Mouse (Mus musculus) liver, postnatal 0 days (tissue): Measurements from ENCODE around the gene Pias4. TPM values are rescaled to one million over a fixed set of nuclear protein-coding genes. Genes with fewer than 3 reads are reported as not detected.

ENCODE experiments used
- ATAC-seq: fragments of 200-750 bp; cut with Nextera tagmentation; 2 replicates; pipeline ENCODE4 v1.8.0; 2017; ENCODE audit warnings: mild to moderate bottlenecking, moderate library complexity
- DNase-seq: peaks from one replicate; pipeline ENCODE4 v3.0.0-alpha.2; 2016
- H3K27ac ChIP-seq: fragments of 300-500 bp; sonication (generic); 2 replicates; pipeline ENCODE4 v1.5.1; 2014; ENCODE audit warnings: antibody characterized with exemption, moderate library complexity, mild to moderate bottlenecking, low read depth
- H3K27me3 ChIP-seq: fragments of 300-500 bp; sonication (generic); 2 replicates; pipeline ENCODE4 v1.6.1; 2014; ENCODE audit warnings: low read length, control low read depth, mixed read lengths; ENCODE audit not compliant: insufficient read depth
- H3K36me3 ChIP-seq: fragments of 300-500 bp; sonication (generic); replicated peaks from 2 replicates; pipeline ENCODE4 v1.6.1; 2014; ENCODE audit warnings: mild to moderate bottlenecking, control low read depth, low read length, moderate library complexity, mixed read lengths; ENCODE audit not compliant: insufficient read depth
- H3K4me1 ChIP-seq: fragments of 300-500 bp; sonication (generic); 2 replicates; pipeline ENCODE4 v1.6.1; 2014; ENCODE audit warnings: antibody characterized with exemption, mild to moderate bottlenecking, control low read depth; ENCODE audit not compliant: insufficient read depth
- H3K4me2 ChIP-seq: fragments of 300-500 bp; sonication (generic); 2 replicates; pipeline ENCODE4 v1.6.1; 2014; ENCODE audit warnings: low read depth, mild to moderate bottlenecking, low read length, moderate library complexity, mixed read lengths
- H3K4me3 ChIP-seq: fragments of 300-500 bp; sonication (generic); 2 replicates; pipeline ENCODE4 v1.5.1; 2014; ENCODE audit warnings: low read depth, low read length
- H3K9ac ChIP-seq: fragments of 300-500 bp; sonication (generic); replicated peaks from 2 replicates; pipeline ENCODE4 v1.6.1; 2014; ENCODE audit warnings: mild to moderate bottlenecking, moderate library complexity
- H3K9me3 ChIP-seq: fragments of 300-500 bp; sonication (generic); 2 replicates; pipeline ENCODE4 v1.6.1; 2016; ENCODE audit warnings: mild to moderate bottlenecking, control low read depth, low read length, mixed read lengths
- CTCF ChIP-seq: sonication (generic); IDR thresholded peaks from 2 replicates; pipeline ENCODE4 v1.5.1; 2016; ENCODE audit warnings: antibody characterized with exemption, low read depth
- EP300 ChIP-seq: IDR thresholded peaks from 2 replicates; pipeline ENCODE4 v1.6.1; 2016; ENCODE audit warnings: antibody characterized with exemption, low read depth, mild to moderate bottlenecking
- WGBS: fragments of 180-500 bp; shearing (Covaris S2); extraction: QIAGEN DNeasy Blood & Tissue Kit; methylation state at CpG from one replicate; pipeline ENCODE4 v1.1.7; 2014; ENCODE audit not compliant: insufficient replicate concordance; 5-methylcytosine and 5-hydroxymethylcytosine counted together
- polyA plus RNA-seq: library from polyadenylated mRNA; unstranded; fragments of >200 nt; fragmentation: Nextera tagmentation; extraction: Ambion mirVana; gene quantifications from 2 replicates; pipeline ENCODE4 v1.2.1, GENCODE M21; 2015

Gene Pias4
- polyA plus RNA-seq, 1 experiment from 2014 or later, result 14.6 TPM

DNA sequence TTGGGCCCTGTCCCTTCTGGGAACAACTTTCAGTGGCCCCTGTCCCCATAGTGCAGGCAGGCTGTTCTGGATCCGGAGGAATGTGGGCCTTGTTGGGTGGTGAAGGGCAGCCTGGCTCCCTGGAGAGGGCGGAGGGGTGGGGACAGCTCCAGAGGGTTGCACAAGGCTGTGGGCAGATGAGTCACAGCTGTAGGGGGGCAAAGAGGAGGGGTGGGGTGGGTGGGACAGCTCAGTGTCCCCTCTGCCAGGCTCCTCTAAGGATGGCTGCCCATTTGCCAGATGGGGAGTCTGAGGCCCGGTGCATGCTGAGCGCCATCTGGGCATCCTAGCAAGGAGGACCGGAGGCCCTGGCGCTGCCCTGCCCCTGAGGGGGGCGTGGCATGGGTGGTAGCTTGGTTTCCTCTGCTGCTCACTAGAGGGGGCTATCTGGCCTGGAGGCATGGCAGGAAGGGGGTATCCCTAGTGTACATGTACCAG is 24.5 kb downstream of the Pias4 start:
- H3K9me3 ChIP-seq, result no peaks in the 10 kb centered on the region
- DNase-seq (no peak), ATAC-seq (no peak)
- 83% methylated on average over 7 of the region's 7 CpGs for WGBS
- H3K36me3 ChIP-seq, result peaks cover 67% of the 10 kb centered on the region
- H3K9ac ChIP-seq, result no peak overlapping the region
- no peak overlapping the region for H3K4me3 ChIP-seq
- H3K27me3 ChIP-seq, result no peaks in the 10 kb centered on the region
- TF ChIP-seq CTCF (peak; percentile 24; the same call in 1 of the 2 replicates), EP300 (no peak)
- H3K4me2 ChIP-seq, result no peak overlapping the region
- peak overlapping the region; percentile 16; the same call in 1 of the 2 replicates for H3K27ac ChIP-seq
- H3K4me1 ChIP-seq, result peaks cover 46% of the 10 kb centered on the region

DNA sequence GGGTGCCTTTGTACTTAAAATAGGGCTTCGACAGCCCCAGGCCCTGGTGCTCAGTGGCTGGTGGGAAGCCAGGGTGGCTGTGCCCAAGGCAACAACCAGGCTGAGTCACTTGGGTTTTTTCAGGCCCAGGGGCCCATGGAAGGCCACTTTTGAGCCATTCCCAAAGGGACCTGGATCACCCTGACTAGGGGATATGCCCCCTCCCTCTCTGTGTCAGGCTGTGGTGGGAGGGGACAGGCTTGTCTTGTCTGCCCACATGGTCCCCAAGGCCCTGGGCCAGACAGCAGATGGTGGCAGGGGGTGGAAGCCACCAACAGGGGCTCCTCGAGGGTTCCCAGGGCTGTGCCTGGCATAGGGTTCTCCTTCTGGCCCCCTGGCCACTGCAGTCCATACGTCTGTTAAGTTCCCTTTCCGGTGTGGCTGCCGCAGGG is 25.2 kb downstream of the Pias4 start:
- 0 out of 2 replicates have a peak overlapping the region, but pooled peaks have one; percentile 23 for H3K9ac ChIP-seq
- H3K9me3 ChIP-seq, result no peaks in the 10 kb centered on the region
- H3K4me1 ChIP-seq, result peaks cover 47% of the 10 kb centered on the region
- H3K27me3 ChIP-seq, result no peaks in the 10 kb centered on the region
- DNase-seq (no peak), ATAC-seq (no peak)
- H3K4me2 ChIP-seq, result 0 out of 2 replicates have a peak overlapping the region, but pooled peaks have one; percentile 20
- 59% methylated on average over 5 of the region's 5 CpGs for WGBS
- peak overlapping the region; percentile 16; the same call in 1 of the 2 replicates for H3K27ac ChIP-seq
- H3K4me3 ChIP-seq, result no peak overlapping the region
- peaks cover 60% of the 10 kb centered on the region for H3K36me3 ChIP-seq
- TF ChIP-seq CTCF (no peak), EP300 (no peak)

DNA sequence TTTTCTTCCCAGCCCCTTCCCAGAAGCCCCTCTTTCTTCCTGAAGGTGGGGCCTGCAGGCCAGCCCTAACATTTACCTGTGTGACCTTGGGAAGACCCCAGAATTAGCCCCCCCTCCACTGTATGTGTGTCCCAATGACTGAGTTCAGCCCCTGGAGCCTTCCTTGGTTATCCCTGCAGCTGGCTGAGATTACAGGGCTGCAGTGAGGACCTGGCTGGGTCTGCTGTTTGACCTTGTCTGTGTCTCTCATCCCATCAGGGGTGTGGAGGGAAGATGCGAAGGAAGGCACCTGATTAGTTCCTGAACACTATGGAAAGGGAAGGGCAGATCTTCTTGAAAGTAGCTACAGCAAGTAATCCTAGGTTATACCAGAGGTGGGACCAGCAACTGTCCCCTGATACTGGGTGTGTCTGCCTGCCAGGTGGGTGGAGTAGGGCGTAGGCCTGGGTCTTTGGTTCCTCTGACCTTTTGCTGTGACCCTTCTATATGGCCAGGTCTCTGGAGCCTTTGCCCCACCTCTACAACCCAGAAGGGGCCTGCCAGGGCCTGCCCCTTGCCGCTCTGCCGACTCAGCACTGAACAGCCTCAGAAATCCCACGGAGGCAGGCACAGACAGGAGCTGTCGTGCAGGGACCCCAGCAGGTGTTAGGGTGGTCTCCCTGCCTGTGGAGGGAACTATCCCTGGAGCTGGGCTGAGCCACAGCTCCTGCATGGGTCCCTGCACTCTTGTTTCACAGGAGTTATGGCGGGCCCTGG is 26.1 kb downstream of the Pias4 start:
- Histone ChIP-seq H3K4me3 (no peak overlapping the region), H3K4me2 (peak overlapping the region; percentile 98), H3K9ac (peak overlapping the region; percentile 96), H3K27me3 (no peaks in the 10 kb centered on the region), H3K9me3 (no peaks in the 10 kb centered on the region), H3K36me3 (peaks cover 51% of the 10 kb centered on the region), H3K4me1 (peaks cover 47% of the 10 kb centered on the region), H3K27ac (0 out of 2 replicates have a peak overlapping the region, but pooled peaks have one; percentile 37)
- no peak for DNase-seq
- no peak for ATAC-seq
- no peak for TF ChIP-seq EP300
- TF ChIP-seq CTCF, result no peak
- WGBS, result 76% methylated on average over 7 of the region's 7 CpGs

DNA sequence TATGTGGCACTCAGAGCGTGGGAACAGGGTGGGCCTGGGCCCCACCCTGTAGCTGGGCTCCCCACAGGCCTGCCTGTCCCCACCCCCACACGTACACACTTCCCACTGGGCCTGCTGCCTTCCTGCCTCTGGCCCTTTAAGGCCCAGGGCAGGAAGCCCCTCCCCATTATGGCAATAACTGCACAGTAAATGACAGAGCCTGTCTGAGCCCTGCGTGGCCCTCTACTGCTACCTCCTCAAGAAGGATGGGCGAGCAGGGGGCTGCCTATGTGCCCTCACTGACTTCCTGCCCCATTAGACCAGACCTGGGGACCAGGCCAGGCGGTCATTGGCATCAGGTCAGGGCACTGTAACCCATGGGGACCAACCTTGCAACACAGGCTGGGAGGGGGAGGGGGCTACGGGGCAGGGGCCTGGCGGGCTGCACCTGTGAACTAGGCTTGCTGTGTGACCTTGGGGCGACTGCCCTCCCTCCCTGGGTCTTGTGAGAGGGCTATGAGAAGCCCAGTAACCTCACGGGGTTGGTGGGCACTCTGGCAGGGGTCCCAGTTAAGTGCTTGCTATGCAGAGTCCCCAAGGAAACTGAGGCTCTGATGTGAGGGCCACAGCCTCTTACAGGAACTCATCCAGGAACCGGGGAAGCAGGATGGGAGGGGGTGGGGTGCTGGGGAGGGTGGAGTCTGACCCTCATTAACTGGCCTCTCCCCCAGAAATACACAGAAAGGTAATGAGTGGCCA is 26.8 kb downstream of the Pias4 start:
- ATAC-seq (no peak), DNase-seq (no peak)
- peak overlapping the region; percentile 96 for H3K9ac ChIP-seq
- peaks cover 47% of the 10 kb centered on the region for H3K4me1 ChIP-seq
- no peaks in the 10 kb centered on the region for H3K27me3 ChIP-seq
- no peak for TF ChIP-seq EP300
- no peak for TF ChIP-seq CTCF
- no peaks in the 10 kb centered on the region for H3K9me3 ChIP-seq
- peak overlapping the region; percentile 20 for H3K27ac ChIP-seq
- H3K36me3 ChIP-seq, result peaks cover 44% of the 10 kb centered on the region
- peak overlapping the region; percentile 98 for H3K4me2 ChIP-seq
- peak overlapping the region; percentile 97 for H3K4me3 ChIP-seq
- 34% methylated on average over 10 of the region's 10 CpGs for whole genome bisulfite sequencing

DNA sequence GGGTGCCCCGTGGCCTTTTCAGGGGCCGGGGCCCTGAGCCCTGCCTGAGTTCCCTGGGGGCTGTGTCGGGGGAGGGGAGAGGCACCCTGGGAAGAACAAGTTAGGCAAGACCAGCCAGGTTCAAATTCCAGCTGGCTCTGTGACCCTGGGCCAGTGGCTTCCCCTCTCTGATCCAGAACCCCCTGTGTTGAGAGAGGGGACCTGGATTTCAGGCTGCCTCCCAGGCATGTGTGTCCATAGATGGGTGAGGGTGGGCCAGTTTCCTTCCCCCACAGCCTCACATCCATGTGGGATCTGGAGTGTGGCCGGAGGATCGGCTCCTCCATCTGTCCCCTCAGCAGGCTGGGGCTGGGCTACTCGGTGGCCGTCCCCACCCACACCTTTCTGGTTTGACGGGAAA is 27.7 kb downstream of the Pias4 start:
- H3K27ac ChIP-seq, result peak overlapping the region; percentile 20
- peak overlapping the region; percentile 96 for H3K9ac ChIP-seq
- H3K27me3 ChIP-seq, result no peaks in the 10 kb centered on the region
- no peaks in the 10 kb centered on the region for H3K9me3 ChIP-seq
- no peak for TF ChIP-seq CTCF
- no peak for TF ChIP-seq EP300
- DNase-seq (peak; percentile 52), ATAC-seq (no peak)
- peaks cover 35% of the 10 kb centered on the region for H3K36me3 ChIP-seq
- peak overlapping the region; percentile 98 for H3K4me2 ChIP-seq
- peaks cover 51% of the 10 kb centered on the region for H3K4me1 ChIP-seq
- peak overlapping the region; percentile 97 for H3K4me3 ChIP-seq
- WGBS, result 26% methylated on average over 8 of the region's 8 CpGs

DNA sequence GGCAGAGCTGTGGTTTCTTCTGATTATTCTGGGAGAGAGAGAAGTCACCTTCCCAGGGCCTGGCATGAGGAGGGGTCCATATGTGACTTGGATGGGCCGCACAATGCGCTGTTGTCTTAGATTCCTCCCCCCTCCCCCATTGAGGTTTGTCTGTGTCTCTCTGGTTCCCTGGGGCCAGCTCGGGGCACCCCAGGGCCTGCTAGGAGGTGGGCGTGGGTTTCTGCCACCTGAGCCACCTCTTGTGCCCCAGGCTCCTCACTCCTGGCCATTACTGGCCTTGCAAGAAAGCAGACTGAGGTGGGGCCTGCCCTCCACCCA is 28.2 kb downstream of the Pias4 start:
- peak overlapping the region; percentile 98; the same call in 1 of the 2 replicates for H3K27ac ChIP-seq

More for the DNA sequence above, 28.2 kb downstream of the Pias4 start:
- Histone ChIP-seq H3K36me3 (peaks cover 30% of the 10 kb centered on the region), H3K27me3 (no peaks in the 10 kb centered on the region), H3K4me2 (peak overlapping the region; percentile 98), H3K9ac (peak overlapping the region; percentile 96), H3K9me3 (no peaks in the 10 kb centered on the region), H3K4me3 (peak overlapping the region; percentile 97), H3K4me1 (peaks cover 51% of the 10 kb centered on the region)
- ATAC-seq, result no peak
- DNase-seq, result no peak
- no peak for TF ChIP-seq EP300
- no peak for TF ChIP-seq CTCF
- WGBS, result 50% methylated on average over 4 of the region's 4 CpGs
